Mouse (Mus musculus) erythroid progenitor cell, adult 5-6 weeks (primary cell): ENCODE measurements around the gene Oasl2. TPM values are rescaled to one million over a fixed set of nuclear protein-coding genes. Genes with fewer than 3 reads are reported as not detected.
"Not testable (repeated sequence)": the region's sequence is repeated elsewhere in the genome, so short reads cannot be mapped to it uniquely, and the experiment has no call there.

Experiments
- ATAC-seq: replicated peaks from 2 replicates; pipeline ENCODE4 v1.8.0; 2016; ENCODE audit warnings: moderate number of reproducible peaks, mild to moderate bottlenecking, moderate TSS enrichment, inconsistent platforms; ENCODE audit not compliant: poor library complexity, low FRiP score, severe bottlenecking
- total RNA-seq, 2 experiments: library from RNA; stranded (forward) in 1 of 2; stranded (reverse) in 1 of 2; fragments of 150-400 nt in 1 of 2; fragments of 186-747, 209-891 nt in 1 of 2; gene quantifications; 2 replicates each; pipeline versions ENCODE4 v1.2.3 to v1.2.4; 2015 to 2017; ENCODE audit warnings: low replicate concordance in 2 of 2

Gene Oasl2
- total RNA-seq, 2 experiments from 2014 or later: 4.5 to 14.7 TPM

DNA sequence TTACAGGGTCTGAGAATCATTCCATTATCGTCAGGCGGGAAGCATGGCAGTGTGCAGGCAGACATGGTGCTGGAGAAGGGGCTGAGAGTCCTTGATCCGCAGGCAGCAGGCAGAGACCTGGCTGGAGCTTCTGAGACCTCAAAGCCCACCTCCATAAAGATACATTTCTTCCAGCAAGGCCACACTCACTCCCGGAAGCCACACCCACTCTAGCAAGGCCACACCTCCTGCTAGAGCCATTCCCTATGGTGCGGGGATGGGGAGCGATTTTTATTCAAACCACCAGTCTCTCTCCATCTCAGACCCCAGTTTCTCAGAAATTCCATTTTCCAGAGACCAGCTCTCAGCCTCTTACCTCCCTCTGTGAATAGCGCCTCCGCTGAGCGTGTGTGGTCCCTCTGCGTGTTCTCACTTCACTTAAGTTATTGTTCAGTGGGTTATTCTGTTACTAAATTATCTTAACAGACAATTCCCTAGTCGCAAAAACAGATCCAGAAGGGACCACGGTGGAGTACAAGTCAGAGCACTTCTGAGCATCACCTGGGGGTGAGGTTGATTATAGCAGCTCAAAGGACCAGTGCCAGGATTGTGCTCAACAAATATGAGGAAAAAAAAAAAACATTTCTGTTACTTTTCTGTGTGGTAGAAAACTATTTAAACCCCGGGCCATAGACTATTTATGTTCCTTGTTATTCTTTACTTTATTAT lies 12.0 kb downstream of the Oasl2 start:
- no peak for ATAC-seq

DNA sequence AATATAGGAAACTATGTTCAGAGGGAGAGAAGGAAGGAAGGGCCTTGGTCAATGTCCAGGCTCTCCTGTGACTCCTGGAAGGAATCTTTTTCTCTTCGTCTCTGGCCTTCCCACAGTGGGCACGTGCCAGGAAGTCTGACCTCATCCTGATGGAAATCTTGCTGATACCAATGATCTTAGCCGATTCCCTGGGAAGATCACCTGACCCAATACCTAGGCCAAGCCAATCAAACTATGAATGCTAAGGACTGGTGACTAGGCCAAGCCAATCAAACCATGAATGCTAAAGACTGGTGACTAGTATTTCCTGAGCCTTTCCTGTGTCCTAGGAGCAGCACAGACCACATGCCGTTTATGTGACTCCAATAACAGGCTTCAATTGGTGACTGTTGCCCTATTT lies 16.9 kb downstream of the Oasl2 start:
- no peak for ATAC-seq

- ATAC-seq: no peak
Observed at GRCm38 (mm10) chr5:114914855-114915254, 18.1 kb downstream of the Oasl2 start.

- ATAC-seq: no peak
Observed at GRCm38 (mm10) chr5:114915854-114916253, 19.1 kb downstream of the Oasl2 start.

GRCm38 (mm10) chr5:114916777-114917176 lies 20.0 kb downstream of the Oasl2 start:
- ATAC-seq: no peak

DNA sequence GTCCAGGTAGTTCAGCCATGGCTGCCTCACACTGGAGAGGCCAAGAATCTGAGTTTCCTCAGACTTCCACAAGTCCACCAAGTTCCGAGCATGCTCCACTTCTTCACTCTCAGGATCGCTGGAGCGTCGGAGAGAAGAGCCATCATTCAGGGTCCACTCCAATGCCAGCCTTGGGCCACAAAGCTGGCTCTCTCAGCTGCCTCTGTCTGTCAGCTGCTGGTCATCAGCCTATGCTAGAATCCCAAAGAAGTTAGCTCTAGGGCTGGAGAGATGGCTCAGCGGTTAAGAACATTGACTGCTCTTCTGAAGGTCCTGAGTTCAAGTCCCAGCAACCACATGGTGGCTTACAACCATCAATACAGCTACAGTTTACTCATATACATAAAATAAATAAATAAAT lies 20.6 kb downstream of the Oasl2 start:
- ATAC-seq: not testable (repeated sequence)

- peak; percentile 64 for ATAC-seq
Observed at GRCm38 (mm10) chr5:114921551-114922365, 25.0 kb downstream of the Oasl2 start.

DNA sequence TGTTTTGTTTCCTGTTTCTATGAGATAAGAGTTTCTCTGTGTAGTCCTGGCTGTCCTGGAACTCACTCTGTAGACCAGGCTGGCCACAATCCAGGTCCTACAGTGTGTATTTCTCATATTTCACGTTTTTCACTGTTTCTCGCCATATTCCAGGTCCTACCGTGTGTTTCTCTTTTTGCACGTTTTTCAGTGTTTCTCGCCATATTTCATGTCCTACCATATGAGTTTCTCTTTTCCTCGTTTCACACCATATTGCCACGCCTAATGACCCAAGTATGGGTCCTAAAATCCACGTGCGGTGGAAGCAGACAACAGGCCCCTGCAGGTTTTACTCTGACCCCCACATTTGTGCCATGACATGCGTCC lies 25.6 kb downstream of the Oasl2 start:
- peak; percentile 33 for ATAC-seq

- ATAC-seq: peak; percentile 74
Observed at GRCm38 (mm10) chr5:114922998-114923473, 26.3 kb downstream of the Oasl2 start, which contains the start of gene Oasl1. TSS of gene Oasl1 (plus strand) at chr5:114923240.

GRCm38 (mm10) chr5:114926153-114926684 lies 29.5 kb downstream of the Oasl2 start:
- ATAC-seq: no peak

DNA sequence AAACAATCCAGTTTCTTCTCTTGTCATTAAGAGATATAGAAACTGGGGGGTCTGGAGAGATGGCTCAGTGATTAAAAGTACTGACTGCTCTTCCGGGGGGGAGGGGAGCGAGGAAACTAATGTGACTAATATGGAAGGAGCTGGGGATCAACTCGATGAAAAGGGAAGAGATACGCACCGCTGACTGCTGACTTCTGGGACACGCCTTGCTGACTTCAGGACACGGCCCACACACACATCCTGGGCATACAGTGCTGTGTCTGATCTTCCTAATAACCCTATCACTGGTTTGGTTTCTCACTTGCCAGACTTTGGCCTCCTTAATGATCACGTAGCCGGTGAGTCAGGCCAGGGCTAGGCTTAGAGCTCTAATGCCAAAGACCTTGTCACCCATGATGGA lies 30.0 kb downstream of the Oasl2 start:
- no peak for ATAC-seq

- no peak for ATAC-seq
Observed at GRCm38 (mm10) chr5:114931626-114932025, 34.9 kb downstream of the Oasl2 start.

DNA sequence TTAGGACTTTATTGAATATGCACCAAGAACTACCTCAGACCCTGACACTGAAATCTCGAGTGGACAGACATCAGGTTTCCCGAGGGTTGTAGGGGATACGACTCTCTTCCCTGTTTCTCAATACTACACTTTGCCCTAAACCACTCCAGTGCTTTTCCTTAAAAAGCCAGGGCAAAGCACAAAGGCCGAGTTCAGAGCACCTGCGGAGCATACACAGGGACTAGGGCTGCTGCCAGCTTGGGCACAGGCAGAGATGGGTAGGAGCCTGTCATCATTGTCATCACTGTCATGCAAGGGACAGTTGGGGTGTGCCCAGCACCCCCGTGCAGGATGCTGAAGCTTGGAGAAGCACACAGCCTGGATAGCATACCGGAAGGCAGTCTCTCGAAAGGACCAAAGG lies 36.5 kb downstream of the Oasl2 start:
- no peak for ATAC-seq

DNA sequence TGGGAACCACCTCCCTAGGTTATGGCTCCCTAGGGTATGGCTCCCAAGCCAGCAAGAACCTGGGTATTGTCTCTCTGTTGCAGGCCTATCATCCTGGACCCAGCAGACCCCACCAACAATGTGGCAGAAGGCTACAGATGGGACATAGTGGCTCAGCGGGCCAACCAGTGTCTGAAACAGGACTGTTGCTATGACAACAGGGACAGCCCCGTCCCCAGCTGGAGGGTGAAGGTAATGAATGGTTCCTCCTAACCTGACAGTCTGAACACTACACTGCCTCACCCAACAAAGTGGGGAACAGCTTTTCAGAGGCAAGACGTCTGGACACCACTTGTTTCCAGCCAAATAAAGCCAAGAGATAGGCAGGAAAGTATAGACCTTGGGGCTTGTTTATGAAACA lies 39.1 kb downstream of the Oasl2 start:
- ATAC-seq: no peak

- not testable (repeated sequence) for ATAC-seq
Observed at GRCm38 (mm10) chr5:114941138-114941537, 44.4 kb downstream of the Oasl2 start.

- peak; percentile 99 for ATAC-seq
Observed at GRCm38 (mm10) chr5:114942074-114942765, 45.5 kb downstream of the Oasl2 start, which contains the start of gene 2210016L21Rik. TSS of gene 2210016L21Rik (plus strand) at chr5:114942158.

DNA sequence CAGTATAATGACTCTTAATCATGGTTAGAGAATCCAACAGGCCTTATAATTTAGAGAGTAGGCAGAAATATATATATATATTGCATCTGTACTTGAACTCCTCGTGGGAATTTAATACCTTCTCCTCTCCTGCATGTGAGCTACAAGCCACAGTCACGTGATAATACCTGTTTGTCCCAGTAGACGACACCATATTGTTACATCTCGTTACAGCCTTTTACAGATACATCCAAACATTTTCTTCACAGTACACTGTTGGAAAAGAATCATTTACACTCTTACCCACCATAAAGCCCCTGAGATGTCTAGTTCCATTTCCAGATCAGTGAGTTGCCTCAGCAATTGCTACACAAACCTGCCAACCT lies 46.0 kb downstream of the Oasl2 start:
- ATAC-seq: no peak

DNA sequence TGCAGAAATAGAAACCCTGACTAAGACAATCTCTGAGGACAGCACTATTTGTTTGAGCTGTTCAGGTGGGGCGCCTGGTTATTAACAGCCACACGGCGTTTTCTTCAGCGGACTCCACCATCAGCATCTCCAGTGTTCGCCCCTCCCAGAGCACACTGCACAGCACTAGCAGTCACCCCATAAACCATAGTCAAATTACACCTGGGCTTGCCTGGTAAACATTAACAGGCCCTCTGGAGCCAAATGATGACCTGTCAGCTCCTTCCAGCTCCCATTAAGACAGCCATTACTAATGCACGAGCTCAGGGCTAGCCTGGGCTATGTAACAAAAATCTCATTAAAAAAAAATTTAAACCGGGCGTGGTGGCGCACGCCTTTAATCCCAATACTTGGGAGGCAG lies 48.3 kb downstream of the Oasl2 start:
- no peak for ATAC-seq

GRCm38 (mm10) chr5:114948891-114949290 lies 52.2 kb downstream of the Oasl2 start:
- ATAC-seq: no peak

- no peak for ATAC-seq
Observed at GRCm38 (mm10) chr5:114949316-114949715, 52.6 kb downstream of the Oasl2 start.
